Mouse (Mus musculus) forebrain, embryonic 14.5 days (tissue): Measurements from ENCODE around the gene Cirbp. TPM values are rescaled to one million over a fixed set of nuclear protein-coding genes. Genes with fewer than 3 reads are reported as not detected.

Experiments used
- ATAC-seq: fragments of 200-750 bp; cut with Nextera tagmentation; 2 replicates; pipeline ENCODE4 v1.8.0; 2017; ENCODE audit warnings: mild to moderate bottlenecking, moderate library complexity
- DNase-seq: peaks from one replicate; pipeline ENCODE4 v3.0.0-alpha.2; 2015; ENCODE audit warnings: low spot score
- H3K27ac ChIP-seq: fragments of 300-500 bp; sonication (generic); 2 replicates; pipeline ENCODE4 v1.5.1; 2014; ENCODE audit warnings: low read depth, mild to moderate bottlenecking, control low read depth, low read length, moderate library complexity
- H3K27me3 ChIP-seq: fragments of 300-500 bp; sonication (generic); replicated peaks from 2 replicates; pipeline ENCODE4 v1.6.1; 2014; ENCODE audit warnings: low read length, control low read depth, mixed read lengths; ENCODE audit not compliant: control insufficient read depth, insufficient read depth
- H3K36me3 ChIP-seq: fragments of 300-500 bp; sonication (generic); 2 replicates; pipeline ENCODE4 v1.6.1; 2014; ENCODE audit warnings: low read length, control low read depth; ENCODE audit not compliant: control insufficient read depth, insufficient read depth
- H3K4me1 ChIP-seq: fragments of 300-500 bp; sonication (generic); 2 replicates; pipeline ENCODE4 v1.6.1; 2014; ENCODE audit warnings: antibody characterized with exemption, low read length, control low read depth; ENCODE audit not compliant: control insufficient read depth, insufficient read depth
- H3K4me2 ChIP-seq: fragments of 300-500 bp; sonication (generic); 2 replicates; pipeline ENCODE4 v1.6.1; 2014; ENCODE audit warnings: mild to moderate bottlenecking, control low read depth, low read length
- H3K4me3 ChIP-seq: fragments of 300-500 bp; sonication (generic); 2 replicates; pipeline ENCODE4 v1.5.1; 2014; ENCODE audit warnings: low read depth, low read length, control low read depth
- H3K9ac ChIP-seq: fragments of 300-500 bp; sonication (generic); 2 replicates; pipeline ENCODE4 v1.6.1; 2014; ENCODE audit warnings: mild to moderate bottlenecking, low read length, control low read depth, moderate library complexity
- H3K9me3 ChIP-seq: fragments of 300-500 bp; sonication (generic); replicated peaks from 2 replicates; pipeline ENCODE4 v1.6.1; 2016; ENCODE audit warnings: low read length, control low read depth, mixed read lengths; ENCODE audit not compliant: control insufficient read depth
- WGBS: fragments of 180-500 bp; shearing (Covaris S2); extraction: QIAGEN DNeasy Blood & Tissue Kit; methylation state at CpG from one replicate; pipeline ENCODE4 v1.1.7; 2014; 5-methylcytosine and 5-hydroxymethylcytosine counted together
- polyA plus RNA-seq: library from polyadenylated mRNA; unstranded; fragments of >200 nt; fragmentation: Nextera tagmentation; extraction: Ambion mirVana; gene quantifications from 2 replicates; pipeline ENCODE4 v1.2.1, GENCODE M21; 2014

The Cirbp gene
- polyA plus RNA-seq, 1 experiment from 2014 or later = 266 TPM

DNA sequence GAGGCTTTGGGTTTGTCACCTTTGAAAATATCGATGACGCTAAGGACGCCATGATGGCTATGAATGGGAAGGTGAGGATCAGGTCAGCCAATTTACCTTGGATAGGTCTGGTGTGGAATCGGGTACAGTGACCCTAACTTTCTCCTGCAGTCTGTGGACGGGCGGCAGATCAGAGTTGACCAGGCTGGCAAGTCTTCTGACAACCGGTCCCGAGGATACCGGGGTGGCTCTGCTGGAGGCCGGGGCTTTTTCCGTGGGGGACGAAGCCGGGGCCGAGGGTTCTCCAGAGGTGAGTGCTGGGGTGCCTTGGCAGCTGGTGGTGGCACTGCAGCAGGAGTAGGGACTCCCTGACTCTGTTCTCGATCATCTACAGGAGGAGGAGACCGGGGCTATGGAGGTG lies 4.3 kb downstream of the Cirbp start:
- no peaks in the 10 kb centered on the region for H3K9me3 ChIP-seq
- H3K4me2 ChIP-seq = no peak overlapping the region; the same call in 1 of the 2 replicates
- H3K36me3 ChIP-seq = peaks cover 34% of the 10 kb centered on the region
- no peak overlapping the region for H3K27ac ChIP-seq
- no peak for ATAC-seq
- H3K9ac ChIP-seq = peak overlapping the region; percentile 25; the same call in 1 of the 2 replicates
- peaks cover 33% of the 10 kb centered on the region for H3K4me1 ChIP-seq
- WGBS = 93% methylated on average over 16 of the region's 16 CpGs
- DNase-seq = no peak
- H3K27me3 ChIP-seq = no peaks in the 10 kb centered on the region
- H3K4me3 ChIP-seq = no peak overlapping the region

DNA sequence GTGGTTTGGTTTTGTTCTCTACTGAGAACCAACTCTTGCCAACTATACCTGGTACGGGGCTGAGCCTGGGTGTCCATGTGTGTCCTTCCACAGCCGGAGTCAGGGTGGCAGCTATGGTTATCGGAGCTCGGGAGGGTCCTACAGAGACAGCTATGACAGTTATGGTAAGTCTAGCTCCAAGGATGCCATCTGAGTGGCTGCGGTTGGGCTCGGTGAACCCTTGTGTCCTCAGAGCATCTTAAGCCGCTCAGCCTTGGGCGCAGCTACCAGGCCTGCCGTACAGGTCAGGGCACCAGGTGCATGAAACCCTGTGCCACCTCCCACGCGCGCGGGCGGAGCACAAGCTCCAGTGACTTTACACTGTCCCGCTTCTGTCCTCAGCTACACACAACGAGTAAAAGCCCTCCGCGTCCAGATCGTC lies 4.8 kb downstream of the Cirbp start:
- H3K27ac ChIP-seq = no peak overlapping the region
- H3K4me3 ChIP-seq = no peak overlapping the region
- no peaks in the 10 kb centered on the region for H3K9me3 ChIP-seq
- no peak overlapping the region for H3K4me2 ChIP-seq
- ATAC-seq (no peak), DNase-seq (no peak)
- peaks cover 28% of the 10 kb centered on the region for H3K4me1 ChIP-seq
- peaks cover 34% of the 10 kb centered on the region for H3K36me3 ChIP-seq
- 98% methylated on average over 19 of the region's 19 CpGs for WGBS
- no peaks in the 10 kb centered on the region for H3K27me3 ChIP-seq
- H3K9ac ChIP-seq = no peak overlapping the region; the same call in 1 of the 2 replicates

DNA sequence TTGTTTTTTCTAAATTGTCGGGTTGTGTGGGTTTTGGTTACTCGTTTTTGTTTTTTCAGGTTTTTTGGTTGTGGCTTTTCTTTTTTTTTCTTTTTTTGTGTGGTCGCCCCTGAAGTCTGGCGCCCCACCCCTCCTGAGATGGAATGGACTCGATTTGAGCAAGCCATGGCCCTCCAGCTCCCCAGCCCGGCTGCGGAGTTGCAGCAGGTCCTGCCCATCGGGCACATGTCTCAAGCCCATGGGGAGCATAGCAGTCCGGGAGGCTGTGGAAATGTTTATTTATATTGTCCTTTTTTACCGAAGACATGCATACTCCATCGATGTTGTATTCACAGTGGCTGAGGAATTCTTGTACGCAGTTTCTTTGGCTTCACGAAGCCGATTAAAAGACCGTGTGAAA lies 5.5 kb downstream of the Cirbp start:
- Histone ChIP-seq H3K4me2 (no peak overlapping the region), H3K36me3 (peaks cover 34% of the 10 kb centered on the region), H3K4me1 (peaks cover 26% of the 10 kb centered on the region), H3K9me3 (no peaks in the 10 kb centered on the region), H3K27me3 (no peaks in the 10 kb centered on the region), H3K27ac (no peak overlapping the region), H3K4me3 (no peak overlapping the region), H3K9ac (no peak overlapping the region)
- 93% methylated on average over 15 of the region's 15 CpGs for WGBS
- no peak for ATAC-seq
- DNase-seq = no peak

DNA sequence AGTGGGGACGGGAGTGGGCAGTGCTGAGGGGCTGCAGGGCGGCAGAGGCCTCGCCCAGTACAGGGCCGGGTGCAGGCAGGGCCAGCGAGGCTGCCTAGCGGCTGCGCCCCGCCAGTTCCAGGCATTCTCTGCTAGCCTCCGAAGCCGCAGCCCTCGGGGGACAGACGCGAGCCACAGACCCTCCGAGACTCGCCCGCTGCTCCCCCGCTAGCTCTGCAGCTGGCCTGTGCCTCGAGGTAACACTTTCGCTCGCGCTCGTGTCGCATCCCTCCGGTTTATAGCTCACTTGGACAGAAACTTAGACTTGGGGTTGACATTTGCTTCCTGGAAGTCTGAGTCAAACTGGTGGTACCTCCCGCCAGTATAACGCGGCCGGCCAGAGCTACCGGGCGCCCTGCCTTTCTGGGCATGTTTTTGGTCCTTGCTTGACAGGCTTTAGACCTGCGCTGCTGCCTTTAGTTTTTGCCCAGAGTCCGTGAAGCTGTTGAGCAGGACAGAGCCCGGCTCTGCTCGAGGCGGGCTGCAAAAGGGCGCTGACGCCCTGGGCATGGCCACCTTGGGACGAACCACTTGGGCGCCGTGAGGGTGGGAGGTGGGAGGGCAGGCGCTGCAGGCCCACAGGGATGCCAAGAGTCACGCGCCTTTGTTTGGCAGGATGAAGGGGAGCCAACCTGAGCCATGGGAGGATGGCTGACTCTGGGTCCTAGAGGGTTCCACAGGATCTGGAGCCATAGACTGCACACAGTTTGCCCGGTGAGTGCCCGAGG lies 6.2 kb downstream of the Cirbp start:
- DNase-seq (no peak), ATAC-seq (no peak)
- H3K36me3 ChIP-seq = peaks cover 34% of the 10 kb centered on the region
- peaks cover 22% of the 10 kb centered on the region for H3K4me1 ChIP-seq
- H3K27ac ChIP-seq = peak overlapping the region; percentile 88
- H3K9ac ChIP-seq = peak overlapping the region; percentile 65
- no peaks in the 10 kb centered on the region for H3K9me3 ChIP-seq
- WGBS = 81% methylated on average over 45 of the region's 45 CpGs
- 0 out of 2 replicates have a peak overlapping the region, but pooled peaks have one; percentile 45 for H3K4me3 ChIP-seq
- peak overlapping the region; percentile 59 for H3K4me2 ChIP-seq
- H3K27me3 ChIP-seq = no peaks in the 10 kb centered on the region

DNA sequence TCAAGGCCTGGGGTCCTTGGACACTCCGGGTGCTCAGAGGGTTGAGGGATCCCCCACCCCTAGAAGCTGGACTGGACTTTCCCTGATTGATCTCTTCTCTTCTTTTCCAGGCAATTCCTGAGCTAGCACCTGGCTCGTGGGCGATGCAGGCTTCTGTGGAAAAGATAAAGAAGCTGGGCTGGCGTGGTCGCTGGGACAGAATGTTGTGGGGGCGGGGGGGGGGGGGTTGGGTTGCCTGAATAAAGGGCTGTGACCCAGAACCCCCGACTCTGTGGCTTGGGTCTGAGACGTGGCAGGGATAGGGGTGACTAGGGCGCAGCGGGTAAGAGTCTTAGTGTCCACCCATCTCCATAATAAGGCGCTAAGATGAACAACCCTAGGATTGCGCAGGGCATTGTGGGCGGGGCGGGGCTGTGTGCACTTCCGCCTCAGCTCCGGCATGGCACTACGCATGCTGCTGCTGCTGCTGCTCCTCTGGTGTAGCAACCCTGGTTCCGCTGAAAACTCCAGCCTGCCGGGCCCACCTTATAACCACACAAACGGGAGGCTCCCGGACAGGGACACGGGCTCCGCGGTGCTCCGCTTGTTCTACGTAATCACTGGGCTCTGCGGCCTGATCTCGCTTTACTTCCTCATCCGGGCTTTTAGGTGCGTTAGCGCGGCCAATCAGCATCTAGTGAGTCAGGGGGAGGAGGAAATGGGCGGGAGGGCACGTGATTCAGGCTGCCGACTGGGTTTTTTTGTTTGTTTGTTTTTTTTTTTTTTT lies 6.9 kb downstream of the Cirbp start, which contains the start of gene 1600002K03Rik:
Gene 1600002K03Rik (plus strand): TSS at position 418 of the 766 bp plus-strand sequence.
- H3K4me1 ChIP-seq = peaks cover 22% of the 10 kb centered on the region
- H3K4me3 ChIP-seq = peak within 1 kb of the TSS; percentile 45
- no peaks in the 10 kb centered on the region for H3K27me3 ChIP-seq
- H3K36me3 ChIP-seq = peaks cover 34% of the 10 kb centered on the region
- peak within 1 kb of the TSS; percentile 59 for H3K4me2 ChIP-seq
- ATAC-seq (peak; percentile 77), DNase-seq (peak; percentile 96)
- H3K27ac ChIP-seq = peak within 1 kb of the TSS; percentile 88
- 7% methylated on average over 33 of the region's 35 CpGs for WGBS
- no peaks in the 10 kb centered on the region for H3K9me3 ChIP-seq
- H3K9ac ChIP-seq = peak within 1 kb of the TSS; percentile 65

DNA sequence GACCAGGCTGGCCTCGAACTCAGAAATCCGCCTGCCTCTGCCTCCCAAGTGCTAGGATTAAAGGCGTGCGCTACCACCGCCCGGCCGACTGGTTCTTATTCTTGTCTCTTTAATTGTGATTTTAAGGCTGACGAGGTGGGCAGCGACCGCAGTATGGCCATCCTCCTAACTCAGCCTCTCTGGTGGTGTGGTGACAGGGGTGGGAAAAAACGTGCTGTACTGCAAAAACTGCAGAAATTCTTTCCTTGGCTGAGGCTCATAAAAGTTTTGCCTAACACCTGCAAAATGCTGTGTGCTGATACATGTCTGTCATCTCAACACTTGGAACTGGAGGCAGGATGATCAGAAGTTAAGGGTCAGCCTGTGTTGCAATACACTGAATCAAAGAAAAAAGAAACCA lies 7.6 kb downstream of the Cirbp start:
- peak overlapping the region; percentile 45 for H3K4me3 ChIP-seq
- peak overlapping the region; percentile 59 for H3K4me2 ChIP-seq
- no peak for DNase-seq
- no peaks in the 10 kb centered on the region for H3K27me3 ChIP-seq
- 9% methylated on average over 11 of the region's 11 CpGs for WGBS
- peak overlapping the region; percentile 88; the same call in 1 of the 2 replicates for H3K27ac ChIP-seq
- no peaks in the 10 kb centered on the region for H3K9me3 ChIP-seq
- H3K4me1 ChIP-seq = peaks cover 22% of the 10 kb centered on the region
- H3K36me3 ChIP-seq = peaks cover 34% of the 10 kb centered on the region
- H3K9ac ChIP-seq = peak overlapping the region; percentile 65
- ATAC-seq = no peak

DNA sequence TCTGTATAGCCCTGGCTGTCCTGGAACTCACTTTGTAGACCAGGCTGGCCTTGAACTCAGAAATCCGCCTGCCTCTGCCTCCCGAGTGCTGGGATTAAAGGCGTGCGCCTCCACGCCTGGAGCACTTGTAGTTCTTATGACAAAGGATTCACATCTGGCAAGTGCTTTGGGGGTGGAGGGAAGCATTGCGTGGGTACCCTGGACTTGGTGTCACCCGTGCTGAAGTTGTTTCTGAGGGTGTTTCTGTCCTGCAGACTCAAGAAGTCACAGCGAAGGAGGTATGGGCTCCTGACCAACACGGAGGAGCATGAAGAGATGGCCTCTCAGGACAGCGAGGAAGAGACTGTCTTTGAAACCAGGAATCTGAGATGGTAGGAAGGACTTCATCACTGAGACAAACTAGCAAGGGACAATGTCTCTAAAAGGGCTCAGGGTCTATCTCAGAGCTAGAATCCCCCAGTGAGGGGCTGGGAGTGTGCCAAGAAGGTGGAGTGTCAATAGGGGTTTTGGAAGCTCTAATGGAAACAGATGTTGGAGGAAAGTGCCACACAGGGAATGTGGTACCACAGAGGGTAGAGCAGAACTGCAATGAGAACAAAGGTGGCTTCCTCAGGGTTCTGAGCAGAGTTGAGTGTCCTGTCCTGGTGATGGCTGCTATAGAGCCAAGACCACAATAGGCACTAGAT lies 8.3 kb downstream of the Cirbp start:
- 85% methylated on average over 10 of the region's 10 CpGs for WGBS
- Histone ChIP-seq H3K9ac (no peak overlapping the region), H3K4me2 (no peak overlapping the region)

DNA sequence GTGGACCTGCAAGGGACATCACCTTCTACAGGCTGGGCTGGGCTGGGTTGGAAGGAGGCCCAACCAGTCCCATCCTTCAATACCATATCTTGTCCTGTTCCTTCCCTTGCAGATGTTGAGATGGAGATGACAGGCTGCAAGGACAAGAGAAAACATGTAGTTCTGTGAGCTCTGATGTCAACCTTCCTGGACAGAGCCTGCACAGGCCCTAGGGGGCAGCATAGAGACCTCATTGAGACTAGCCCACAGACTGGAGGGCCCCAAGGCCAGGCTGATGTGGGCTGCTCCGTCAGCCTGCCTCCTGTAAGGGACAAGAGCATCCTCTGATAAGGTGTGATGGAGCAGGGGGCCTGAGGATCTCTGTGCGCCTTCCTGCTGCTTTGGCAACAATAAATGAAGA lies 8.9 kb downstream of the Cirbp start:
- 54% methylated on average over 2 of the region's 2 CpGs for WGBS
- Histone ChIP-seq H3K9me3 (no peaks in the 10 kb centered on the region), H3K27me3 (no peaks in the 10 kb centered on the region), H3K4me2 (no peak overlapping the region), H3K4me3 (no peak overlapping the region), H3K27ac (no peak overlapping the region), H3K9ac (no peak overlapping the region), H3K4me1 (peaks cover 10% of the 10 kb centered on the region), H3K36me3 (peaks cover 29% of the 10 kb centered on the region)
- DNase-seq (no peak), ATAC-seq (no peak)

More for the DNA sequence above, 8.3 kb downstream of the Cirbp start:
- Histone ChIP-seq H3K36me3 (peaks cover 34% of the 10 kb centered on the region), H3K4me1 (peaks cover 16% of the 10 kb centered on the region), H3K4me3 (no peak overlapping the region), H3K9me3 (no peaks in the 10 kb centered on the region), H3K27me3 (no peaks in the 10 kb centered on the region), H3K27ac (no peak overlapping the region)
- DNase-seq (no peak), ATAC-seq (no peak)
